Mouse (Mus musculus) small intestine, adult 2 months (tissue): ENCODE measurements around the gene Zfp423.

Source experiments
- CTCF ChIP-seq: fragments of 200-500 bp; IDR thresholded peaks from 2 replicates; pipeline ENCODE4 v1.5.1; 2012; ENCODE audit warnings: low read depth, mild to moderate bottlenecking, control low read depth, inconsistent platforms, low read length, moderate library complexity, mixed read lengths; ENCODE audit not compliant: insufficient replicate concordance, insufficient read length; ENCODE audit errors: extremely low read depth
- POLR2A ChIP-seq: fragments of 200-500 bp; IDR thresholded peaks from 2 replicates; pipeline ENCODE4 v1.6.1; 2012; ENCODE audit warnings: low read depth, mild to moderate bottlenecking, control low read depth, inconsistent platforms, low read length, moderate library complexity

- TF ChIP-seq CTCF (no peak), POLR2A (no peak)
These were observed 55.3 kb downstream of the Zfp423 start for GRCm38 (mm10) chr8:87904108-87904507.
